Mouse (Mus musculus) heart, postnatal 4 days (tissue): Measurements from ENCODE around the gene Mtmr1. TPM values are rescaled to one million over a fixed set of nuclear protein-coding genes. Genes with fewer than 3 reads are reported as not detected.
"Not testable (repeated sequence)": the region's sequence is repeated elsewhere in the genome, so short reads cannot be mapped to it uniquely, and the experiment has no call there.

ENCODE experiments used
- DNase-seq: peaks from one replicate; pipeline ENCODE4 v3.0.0; 2021
- total RNA-seq, 2 experiments: library from RNA; stranded (reverse); gene quantifications; 2 replicates each; pipeline ENCODE4 v1.2.3; 2021

The Mtmr1 gene
- 10 to 100 TPM; 25.2 to 26.8 TPM for total RNA-seq

DNA sequence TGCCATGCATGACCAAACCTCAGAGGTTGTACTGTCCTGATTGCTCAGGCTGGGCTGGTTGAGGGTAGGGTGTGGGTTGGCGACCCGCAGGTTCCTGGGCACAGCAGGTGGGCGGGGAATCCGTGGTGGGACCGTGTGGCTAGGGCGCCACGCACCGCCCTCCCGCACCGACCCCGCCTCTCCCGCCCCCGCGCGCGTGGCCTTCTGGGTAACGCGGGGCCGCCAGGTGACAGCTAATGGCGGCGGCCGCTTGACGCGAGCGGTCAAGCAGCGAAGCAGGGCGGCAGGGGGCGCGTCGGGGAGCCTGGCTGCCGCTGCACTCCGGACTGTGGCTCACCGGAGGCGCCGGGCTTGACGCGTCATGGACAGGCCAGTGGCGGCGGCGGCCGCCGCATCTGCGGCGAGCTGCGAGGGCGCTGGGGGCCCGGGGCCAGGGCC lies at the start of gene Mtmr1:
TSS of gene Mtmr1 (plus strand) at position 207 of the 438 bp plus-strand sequence.
- DNase-seq: peak; percentile 84

DNA sequence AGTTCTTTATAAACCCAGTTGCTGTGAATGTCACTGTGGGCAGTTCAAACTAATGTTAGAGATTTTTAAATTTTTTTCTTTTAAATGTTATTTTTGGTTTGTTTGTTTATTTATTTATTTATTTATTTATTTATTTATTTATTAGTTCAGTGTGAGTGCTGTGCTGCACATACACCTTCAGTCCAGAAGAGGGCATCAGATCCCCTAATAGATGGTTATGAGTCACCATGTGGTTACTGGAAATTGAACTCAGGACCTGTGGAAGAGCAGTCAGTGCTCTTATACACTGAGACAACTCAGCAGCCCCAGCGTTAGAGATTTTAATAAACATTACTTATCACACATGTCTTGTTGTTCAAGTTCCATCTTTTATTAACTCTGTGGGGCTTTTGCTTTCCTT lies 12.5 kb upstream of the Mtmr1 start:
- DNase-seq: no peak

DNA sequence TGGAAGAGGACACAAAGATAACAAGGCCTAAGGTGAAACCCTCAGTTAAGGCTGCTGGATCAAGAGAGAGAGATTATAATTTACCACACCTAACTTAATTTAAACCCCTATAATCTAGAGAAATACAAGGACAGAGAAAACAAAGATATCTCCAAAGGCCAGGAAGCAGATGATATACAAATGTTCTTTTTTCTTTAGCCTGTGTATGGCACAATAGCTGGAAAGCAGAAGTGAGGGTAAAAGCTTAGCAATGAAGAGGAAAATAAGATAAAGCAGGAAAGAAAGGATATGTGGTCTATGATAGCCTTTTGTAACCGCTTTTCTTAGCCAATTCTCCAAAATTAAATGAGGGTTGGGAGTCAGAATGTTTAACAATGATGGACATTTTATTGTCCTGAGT lies 9.2 kb upstream of the Mtmr1 start:
- DNase-seq: no peak

DNA sequence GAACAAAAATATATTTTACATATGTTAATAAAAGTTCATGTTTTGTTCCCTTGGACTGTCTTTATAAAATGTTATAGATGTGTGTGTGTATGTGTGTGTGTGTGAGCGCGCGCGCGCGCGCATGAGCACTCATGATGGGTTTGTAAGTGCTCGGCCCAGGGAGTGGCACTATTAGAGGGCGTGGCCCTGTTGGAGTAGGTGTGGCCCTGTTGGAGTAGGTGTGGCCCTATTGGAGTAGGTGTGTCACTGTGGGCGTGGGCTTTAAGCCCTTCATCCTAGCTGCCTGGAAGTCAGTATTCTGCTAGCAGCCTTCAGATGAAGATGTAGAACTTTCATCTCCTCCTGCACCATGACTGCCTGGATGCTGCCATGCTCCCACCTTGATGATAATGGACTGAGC lies 2.8 kb upstream of the Mtmr1 start:
- DNase-seq: not testable (repeated sequence)

DNA sequence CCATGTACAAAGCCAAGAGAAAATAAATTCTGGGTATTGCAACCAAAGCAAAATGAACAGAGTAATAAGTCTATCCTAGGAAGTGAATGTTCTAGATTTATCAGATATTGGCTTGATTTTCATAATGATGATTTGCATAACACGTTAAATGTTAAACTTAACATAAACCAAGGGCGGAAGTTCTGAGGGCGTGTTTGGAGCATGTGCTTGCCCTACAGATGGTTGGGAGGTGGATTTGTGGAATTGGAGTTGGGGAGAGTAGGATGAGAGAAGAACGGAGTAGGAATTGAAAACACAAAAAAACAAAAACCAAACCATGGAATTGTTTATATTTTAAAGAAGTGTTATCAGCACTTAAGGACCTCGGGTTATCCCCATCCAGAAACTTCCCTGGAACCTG lies 498 bp upstream of the Mtmr1 start:
- no peak for DNase-seq

DNA sequence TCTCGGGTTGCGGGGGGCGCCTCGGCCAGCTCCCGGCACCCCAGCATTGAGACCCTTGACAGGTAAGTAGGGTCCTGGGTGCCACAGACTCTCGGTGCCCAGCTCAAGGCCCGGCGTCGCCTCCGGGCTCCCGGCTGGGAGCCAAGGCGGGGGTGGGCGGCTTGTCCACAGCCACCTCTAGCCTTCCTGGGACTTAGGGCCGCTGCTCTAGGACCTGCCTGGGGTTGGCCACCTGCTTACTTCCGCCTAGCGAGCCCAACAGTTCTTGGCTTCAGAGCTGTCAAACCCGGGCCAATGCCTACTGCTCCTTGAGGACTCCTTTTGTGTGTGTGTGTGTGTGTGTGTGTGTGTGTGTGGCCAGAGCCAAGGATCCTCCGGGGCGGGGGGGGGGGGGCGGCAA lies 451 bp downstream of the Mtmr1 start:
- DNase-seq: peak; percentile 31

DNA sequence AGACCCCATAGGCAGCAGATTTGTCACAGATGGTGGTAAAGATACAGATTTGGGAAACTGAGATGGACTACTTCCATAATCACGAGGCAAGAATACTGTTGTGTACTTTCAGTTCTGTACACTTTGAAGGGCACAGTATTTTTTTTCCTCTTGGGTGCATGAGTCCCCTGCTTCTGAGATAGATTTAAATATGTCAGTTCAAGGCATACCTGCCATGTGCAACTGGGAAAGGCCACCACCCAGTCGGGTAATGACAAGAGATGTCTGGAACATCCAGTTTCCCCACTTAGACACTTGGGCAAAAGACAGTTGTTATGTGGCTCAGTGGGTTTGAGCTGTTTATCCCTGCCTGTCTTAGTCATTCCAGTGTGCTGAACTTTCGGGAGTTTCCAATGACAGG lies 950 bp downstream of the Mtmr1 start:
- no peak for DNase-seq

DNA sequence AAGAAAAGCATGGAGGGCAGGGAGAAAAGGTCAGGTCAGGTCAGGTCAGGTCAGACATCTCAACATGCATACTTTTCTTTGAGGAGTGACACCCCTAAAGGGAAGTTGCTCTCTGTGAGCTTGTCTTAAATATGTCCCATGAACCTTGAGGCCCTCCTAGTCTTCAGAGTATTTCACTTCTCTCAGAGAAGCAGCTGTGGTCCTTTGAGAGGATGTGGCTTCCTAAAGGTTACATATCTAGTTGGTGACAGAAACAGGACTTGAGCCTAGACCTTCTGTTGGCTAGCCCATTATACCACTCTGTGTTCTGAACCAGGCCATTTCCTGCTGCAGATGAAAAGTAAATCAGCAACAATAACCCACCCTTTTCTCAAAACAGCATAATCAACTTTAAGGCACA lies 2.4 kb downstream of the Mtmr1 start:
- no peak for DNase-seq

DNA sequence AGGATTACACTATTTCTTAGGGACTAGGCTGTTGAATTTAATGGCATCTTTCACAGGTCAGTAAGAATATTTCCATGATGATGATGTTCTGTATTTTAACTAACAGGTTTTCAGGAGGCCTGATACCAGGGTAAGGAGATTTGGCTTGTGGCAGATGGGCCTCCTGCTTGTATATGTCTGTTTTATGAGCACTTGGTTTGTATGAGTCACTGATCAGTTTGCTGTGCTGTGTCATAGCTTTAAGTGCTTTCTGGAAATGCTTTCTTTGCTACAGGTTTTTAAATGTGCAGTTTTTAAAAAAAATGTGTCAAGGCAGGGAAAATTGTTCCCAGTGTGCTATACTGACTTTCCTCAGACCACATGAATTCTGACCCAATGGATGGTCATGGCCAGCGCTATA lies 12.2 kb downstream of the Mtmr1 start:
- DNase-seq: no peak

DNA sequence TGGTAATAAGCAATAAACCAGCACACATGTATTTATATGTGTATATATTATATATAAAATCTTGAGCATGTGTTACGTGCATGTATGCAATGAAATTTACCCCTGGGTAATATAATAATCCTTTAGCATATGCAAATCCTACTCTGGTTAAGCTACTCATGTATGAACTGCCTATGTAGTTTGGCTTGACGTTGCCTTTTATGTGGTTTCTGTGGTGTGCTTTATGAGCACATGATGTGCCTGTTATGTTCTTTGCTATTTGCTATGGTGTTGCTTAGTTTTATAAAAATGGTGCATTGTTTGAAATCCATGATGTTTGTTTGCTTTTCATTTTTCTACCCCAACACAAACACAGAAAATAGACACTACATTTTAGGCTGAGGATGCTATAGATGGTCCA lies 13.9 kb downstream of the Mtmr1 start:
- no peak for DNase-seq

DNA sequence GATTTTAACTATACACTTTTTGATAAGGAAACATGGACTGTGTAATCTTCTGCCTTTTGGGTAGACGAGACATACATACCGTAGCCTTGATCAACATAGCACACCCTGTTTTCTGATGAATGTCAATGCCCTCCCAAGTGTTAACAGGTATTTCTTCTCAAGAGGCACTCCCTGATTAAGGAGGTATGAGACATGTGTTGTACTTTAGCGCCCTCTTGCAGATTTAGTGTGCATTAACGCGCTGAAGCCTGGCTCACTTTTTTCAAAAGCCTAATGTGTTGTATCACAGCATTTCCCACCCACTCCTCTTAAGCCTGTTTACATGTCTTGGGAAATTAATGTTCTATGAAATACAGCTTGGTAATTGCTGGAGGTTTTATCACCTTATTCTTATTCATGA lies 17.0 kb downstream of the Mtmr1 start:
- peak; percentile 30 for DNase-seq

DNA sequence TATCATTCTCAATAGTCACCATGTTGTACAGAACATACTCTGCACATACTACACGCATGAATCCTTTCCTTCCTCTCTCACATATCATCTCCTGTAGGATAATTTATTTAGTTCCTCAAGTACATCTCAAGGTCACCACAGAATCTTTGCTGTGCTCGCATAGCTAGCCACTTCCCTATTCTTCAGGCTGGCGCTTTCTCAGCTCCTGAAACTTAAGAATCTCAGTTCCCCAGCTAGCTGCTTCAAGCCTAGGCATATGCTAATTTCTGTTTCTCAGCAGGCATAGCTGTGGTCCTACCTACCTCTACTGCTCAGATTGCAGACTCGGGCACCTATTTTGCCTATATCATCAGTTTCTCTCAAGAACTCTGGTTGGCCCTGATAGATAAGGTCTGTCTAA lies 31.8 kb downstream of the Mtmr1 start:
- DNase-seq: no peak

DNA sequence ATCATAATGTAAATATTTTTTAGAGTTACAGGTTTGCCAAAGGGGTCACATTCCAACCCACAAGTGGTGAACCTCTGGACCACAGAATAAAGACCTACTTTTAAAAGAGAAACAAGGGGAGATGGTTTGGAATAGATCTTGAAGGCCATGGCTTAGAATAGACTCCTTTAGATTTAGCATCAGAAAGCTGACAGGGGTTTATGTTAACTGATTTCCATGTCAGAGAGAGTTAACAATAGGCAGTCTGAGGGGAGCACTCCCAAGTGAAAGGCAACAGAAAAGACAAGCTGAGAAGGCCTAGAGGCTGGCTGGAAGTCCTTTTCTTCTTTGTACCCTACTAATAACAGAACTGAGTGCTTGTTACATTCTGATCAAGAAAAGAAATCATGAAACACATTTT lies 41.7 kb downstream of the Mtmr1 start:
- DNase-seq: no peak

DNA sequence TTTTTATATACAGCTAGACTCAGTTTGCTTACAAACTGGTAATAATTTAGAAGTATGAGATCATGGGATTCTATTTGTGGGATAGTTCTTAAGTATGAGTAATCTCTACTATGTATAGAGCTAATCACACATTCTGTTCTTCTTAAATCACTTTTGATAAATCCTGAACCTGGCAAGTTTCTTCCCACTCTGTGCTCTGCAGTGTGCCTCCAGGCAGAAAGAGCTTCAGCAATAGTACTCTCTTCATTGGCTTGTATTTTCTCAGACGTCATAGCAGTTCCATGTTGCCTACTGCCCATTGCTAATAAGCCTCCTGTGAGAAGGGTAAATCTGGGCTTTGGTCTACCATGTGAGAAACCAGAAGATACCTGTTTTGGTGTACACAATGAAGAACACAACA lies 43.8 kb downstream of the Mtmr1 start:
- DNase-seq: no peak

DNA sequence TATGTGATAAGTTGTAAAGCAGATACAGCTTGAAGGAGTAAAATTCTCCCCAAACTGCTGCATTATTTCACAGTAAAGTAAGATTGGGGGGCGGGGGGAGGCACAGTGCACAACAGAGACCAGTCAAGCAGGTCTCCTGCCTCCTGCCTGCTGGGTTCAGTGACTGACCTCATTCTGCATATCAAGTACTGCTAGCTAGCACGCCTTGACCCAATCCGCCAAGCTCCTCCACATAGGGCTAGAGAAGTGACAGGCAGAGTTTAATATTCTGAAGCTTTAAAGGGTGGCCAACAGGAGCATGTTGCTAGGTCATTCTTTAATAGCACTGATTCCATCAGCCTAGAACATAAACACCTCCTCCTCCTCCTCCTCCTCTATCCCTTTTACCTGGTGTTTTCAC lies 48.2 kb downstream of the Mtmr1 start:
- DNase-seq: no peak

DNA sequence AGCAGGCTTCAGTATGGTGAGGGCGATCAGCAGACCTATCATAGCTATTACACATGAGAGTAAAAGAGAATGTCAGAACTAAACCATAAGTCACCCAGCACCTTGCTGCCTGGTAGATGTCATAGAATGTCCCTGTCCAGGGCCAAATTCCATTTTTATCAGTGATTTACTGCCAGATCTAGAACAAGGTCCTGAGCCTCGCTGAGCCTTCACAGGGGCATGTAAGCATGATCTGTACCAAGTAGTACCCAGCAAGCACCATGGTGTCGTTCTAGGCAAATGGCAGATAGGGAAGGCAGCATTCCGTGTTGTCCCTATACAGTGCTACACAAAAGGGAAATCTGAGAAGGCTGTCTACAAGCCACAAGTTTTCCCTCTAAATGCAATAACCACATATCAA lies 49.1 kb downstream of the Mtmr1 start:
- no peak for DNase-seq

DNA sequence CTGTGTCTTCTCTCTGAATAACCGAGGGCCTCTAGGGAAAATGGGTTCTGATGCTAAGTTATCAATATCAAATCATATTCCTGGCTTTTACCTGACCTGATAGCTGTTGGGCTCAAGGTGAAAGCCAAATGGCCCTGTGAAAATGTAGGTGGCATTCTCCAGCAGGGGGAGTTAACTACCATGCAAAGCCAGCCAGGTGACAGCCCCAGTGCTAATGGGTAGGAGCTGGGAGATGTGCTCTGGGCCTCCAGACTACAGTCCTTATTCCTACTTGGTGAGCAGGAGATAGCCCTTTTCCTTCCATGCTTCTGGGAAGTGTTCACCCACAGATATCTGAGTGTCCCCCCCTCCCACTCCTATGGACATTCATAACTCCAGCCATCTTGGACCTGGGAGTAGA lies 60.3 kb downstream of the Mtmr1 start:
- DNase-seq: no peak

DNA sequence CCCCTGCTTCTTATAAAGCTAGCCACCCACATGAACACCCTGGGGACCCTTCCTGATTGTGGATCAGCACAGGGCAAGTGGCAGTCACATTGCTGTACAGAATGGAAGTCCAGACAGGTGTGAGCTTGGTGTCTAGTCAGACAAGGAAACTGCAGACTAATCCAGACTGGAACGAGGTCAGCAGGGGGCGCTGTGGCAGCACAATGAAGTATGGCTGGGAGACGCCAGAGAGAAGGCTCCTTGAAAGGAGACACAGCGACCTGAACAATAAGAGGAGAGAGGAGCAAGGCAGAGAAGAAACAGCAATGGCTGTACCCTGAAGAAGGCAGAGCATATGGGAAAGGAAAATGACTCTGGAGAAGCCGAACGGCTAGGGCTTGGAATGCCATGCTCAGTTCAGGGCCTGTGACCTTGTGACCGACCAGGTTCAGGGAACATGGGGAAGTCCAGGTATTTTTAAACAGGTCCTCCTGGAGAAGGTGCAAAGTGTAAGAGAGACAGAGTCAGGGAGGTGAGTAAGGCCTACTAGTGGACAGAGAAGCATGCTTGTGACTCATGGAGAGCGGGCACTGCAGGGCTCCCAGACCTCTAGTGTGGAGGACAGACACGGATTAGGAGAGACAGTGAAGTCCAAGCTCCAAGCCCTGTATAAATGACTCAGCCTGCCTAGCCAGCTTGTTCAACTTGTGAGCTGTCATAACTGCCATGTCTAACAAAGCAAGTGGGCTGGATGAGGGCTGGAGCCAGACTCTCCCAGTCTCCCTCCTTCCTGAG lies 61.4 kb downstream of the Mtmr1 start:
- DNase-seq: peak; percentile 86

DNA sequence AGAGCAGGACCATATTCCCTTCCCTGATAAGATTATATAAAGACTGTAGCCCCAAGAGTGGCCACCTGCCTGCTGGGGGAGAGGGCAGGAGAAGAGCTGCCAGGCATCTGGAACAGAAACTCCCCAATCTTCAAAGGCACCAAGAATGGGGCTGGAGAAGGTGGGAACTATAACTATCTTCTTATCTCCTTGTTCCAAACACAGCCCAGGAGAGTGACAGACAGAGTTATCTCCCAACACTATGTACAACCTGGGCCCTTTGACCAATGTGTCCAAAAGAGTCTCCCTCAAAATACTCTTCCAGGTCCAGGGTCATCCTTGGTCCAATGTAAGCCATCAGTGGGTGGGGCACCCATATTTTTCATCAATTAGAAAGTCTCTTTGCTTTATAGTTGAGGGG lies 62.9 kb downstream of the Mtmr1 start:
- no peak for DNase-seq

DNA sequence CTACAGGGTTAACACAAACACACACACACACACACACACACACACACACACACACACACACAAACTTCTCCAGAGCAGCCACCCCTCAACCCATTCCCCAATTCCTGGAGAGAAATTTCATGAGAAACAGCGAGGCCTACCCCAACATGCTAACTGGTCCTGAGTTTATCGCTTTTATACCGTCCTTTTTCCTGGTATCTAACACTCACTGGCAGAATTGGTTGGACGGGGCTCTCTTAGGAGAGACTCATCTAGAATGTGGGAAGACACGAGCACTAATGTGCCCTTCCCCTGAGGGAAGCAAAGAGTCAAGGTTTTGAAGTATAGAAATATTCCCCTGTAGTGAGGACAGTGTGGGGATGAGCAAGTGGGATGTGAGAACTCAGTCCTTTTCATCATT lies 66.3 kb downstream of the Mtmr1 start:
- no peak for DNase-seq

DNA sequence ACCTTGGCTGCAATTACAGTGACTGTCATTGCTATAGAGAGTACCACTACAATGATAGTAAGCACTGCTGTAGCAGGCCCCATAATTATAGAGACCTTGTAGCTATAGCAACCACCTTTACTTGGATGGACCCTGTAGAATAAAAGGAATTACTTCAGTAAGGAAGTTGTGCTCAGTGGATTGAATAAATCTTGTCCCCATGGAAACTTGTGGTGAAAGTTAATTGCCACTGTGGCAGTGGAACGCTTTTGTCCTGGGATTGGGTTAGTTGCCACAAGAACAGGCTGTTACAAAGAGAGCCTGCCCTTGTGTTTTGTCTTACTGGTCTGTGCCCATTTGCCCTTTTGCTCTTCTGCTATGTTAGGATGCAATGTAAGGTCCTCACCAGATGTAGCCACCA lies 69.9 kb downstream of the Mtmr1 start:
- no peak for DNase-seq

DNA sequence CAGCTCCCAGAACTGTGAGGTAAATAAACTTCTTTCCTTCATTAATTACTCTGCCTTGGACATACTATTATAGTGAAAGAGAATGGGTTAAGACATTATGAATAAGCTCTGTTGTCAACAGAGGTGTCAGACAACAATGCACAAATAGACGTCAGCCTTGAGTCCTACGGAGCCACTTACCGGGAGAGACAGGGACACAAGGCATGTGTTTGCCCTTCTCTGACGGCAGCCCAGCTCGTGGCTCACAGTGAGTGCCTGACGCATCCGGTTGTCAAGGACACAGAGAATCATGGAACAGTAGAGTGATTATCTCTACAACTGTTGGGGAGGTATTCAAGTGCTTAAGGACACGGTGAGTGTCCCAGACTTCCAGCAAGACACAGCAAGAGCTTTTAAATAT lies 70.3 kb downstream of the Mtmr1 start:
- peak; percentile 22 for DNase-seq

DNA sequence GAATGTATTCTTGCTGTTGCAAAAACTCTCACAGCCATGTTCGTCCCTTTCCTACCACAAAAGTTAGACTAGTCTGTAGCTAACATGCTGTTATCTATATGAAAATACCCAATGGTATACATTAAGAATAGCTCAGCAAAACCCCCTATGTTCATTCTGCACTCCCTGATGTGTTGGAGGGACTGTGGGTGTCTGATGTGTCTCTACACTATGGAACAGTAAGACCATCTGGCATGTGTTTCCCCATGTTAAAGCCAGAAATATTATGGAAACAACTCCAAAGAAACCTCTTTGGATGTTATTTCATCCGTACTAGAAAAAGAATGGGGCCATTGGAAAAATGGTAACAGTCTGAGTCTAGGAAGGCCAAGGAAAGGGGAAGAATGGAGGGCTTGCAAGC lies 71.0 kb downstream of the Mtmr1 start:
- no peak for DNase-seq

DNA sequence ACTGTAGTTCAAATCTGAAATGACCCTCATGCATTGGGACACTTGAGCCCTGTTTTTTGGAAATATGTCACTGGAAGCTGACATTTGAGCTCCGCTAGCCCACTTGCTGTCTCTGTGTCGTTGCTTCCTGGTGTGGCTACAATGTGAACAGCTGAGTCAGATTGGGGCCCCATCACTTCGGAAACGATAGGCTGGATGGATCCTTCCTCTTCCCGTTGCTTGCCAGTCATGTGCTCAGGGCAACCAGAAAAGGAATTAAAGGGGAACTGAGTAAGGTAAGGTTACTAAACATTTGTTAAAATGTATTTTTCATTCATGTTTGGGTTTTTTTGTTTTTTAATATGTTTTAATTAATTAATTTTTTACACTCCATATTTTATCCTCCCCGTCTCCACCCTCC lies 74.9 kb downstream of the Mtmr1 start:
- DNase-seq: no peak

DNA sequence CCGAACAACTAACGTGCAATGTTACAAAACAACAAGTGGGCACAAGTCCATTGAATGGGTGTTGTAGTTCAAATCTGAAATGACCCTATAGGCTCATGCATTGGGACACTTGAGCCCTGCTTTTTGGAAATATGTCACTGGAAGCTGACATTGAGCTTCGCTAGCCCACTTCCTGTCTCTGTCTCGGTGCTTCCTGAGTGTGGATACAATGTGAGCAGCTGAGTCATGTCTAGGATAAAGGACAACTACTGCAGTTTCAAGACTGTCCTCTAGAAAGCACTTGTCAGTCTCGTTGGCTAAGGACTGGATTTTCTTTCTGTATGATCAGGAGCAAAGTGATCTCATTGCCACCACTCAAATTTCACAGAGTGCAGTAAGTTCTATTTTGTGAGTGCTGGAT lies 78.4 kb downstream of the Mtmr1 start:
- DNase-seq: no peak
